In genomic region chr8:124077998-124078397, GRCm38 (mm10) we compare ENCODE assay signal across 12 mouse cellular contexts. TPM values are rescaled to one million over a fixed set of nuclear protein-coding genes. Genes with fewer than 3 reads are reported as not detected.
DNase-seq lines count a peak whose midpoint lies in the region; ATAC-seq and TF ChIP-seq lines count a peak whose summit lies in the region.
"Had no signal": no experiment of that assay in that cellular context is flagged by ENCODE, and none has a peak within 500 bp of the region (broad histone marks: within the 10 kb centered on the region; RNA-seq: fewer than 3 reads in every experiment).

No protein-coding gene starts in this region.

- no peak for TF ChIP-seq EP300 in liver, postnatal 0 days (IDR thresholded peaks at IDR 0.05; ENCODE audit: low read depth)

- no peak overlapping the region for H3K27ac ChIP-seq in intestine, postnatal 0 days (ENCODE audit: low read depth, low read length)
- no peak overlapping the region for H3K27ac ChIP-seq in intestine, embryonic 16.5 days (ENCODE audit: low read length)
- H3K27ac ChIP-seq in liver, postnatal 0 days (ENCODE audit: low read depth): no peak overlapping the region
- H3K27ac ChIP-seq in hindbrain, embryonic 13.5 days: no peak overlapping the region
- no peak overlapping the region for H3K27ac ChIP-seq in embryonic facial prominence, embryonic 10.5 days (replicated peaks)
- H3K27ac ChIP-seq: embryonic facial prominence, embryonic 12.5 days; stomach, embryonic 15.5 days had no signal

- no peaks in the 10 kb centered on the region for H3K9me3 ChIP-seq in intestine, postnatal 0 days (ENCODE audit: control insufficient read depth)
- H3K9me3 ChIP-seq in intestine, embryonic 16.5 days (ENCODE audit: control insufficient read depth, low read length): no peaks in the 10 kb centered on the region
- no peaks in the 10 kb centered on the region for H3K9me3 ChIP-seq in liver, postnatal 0 days (ENCODE audit: low read length)
- no peaks in the 10 kb centered on the region for H3K9me3 ChIP-seq in hindbrain, embryonic 13.5 days
- no peaks in the 10 kb centered on the region for H3K9me3 ChIP-seq in embryonic facial prominence, embryonic 10.5 days
- H3K9me3 ChIP-seq: embryonic facial prominence, embryonic 12.5 days; stomach, embryonic 15.5 days had no signal

- WGBS in intestine, postnatal 0 days: 88% methylated on average over 10 of the region's 10 CpGs
- WGBS in intestine, embryonic 16.5 days: 77% methylated on average over 10 of the region's 10 CpGs
- 77% methylated on average over 10 of the region's 10 CpGs for WGBS in liver, postnatal 0 days (ENCODE audit: insufficient replicate concordance)
- WGBS in hindbrain, embryonic 13.5 days: 79% methylated on average over 10 of the region's 10 CpGs
- WGBS in embryonic facial prominence, embryonic 10.5 days: 86% methylated on average over 10 of the region's 10 CpGs

- no peak overlapping the region for H3K4me3 ChIP-seq in intestine, postnatal 0 days (ENCODE audit: low read depth, low read length)
- no peak overlapping the region for H3K4me3 ChIP-seq in intestine, embryonic 16.5 days (ENCODE audit: low read length)
- H3K4me3 ChIP-seq in liver, postnatal 0 days (ENCODE audit: low read depth, low read length): no peak overlapping the region
- no peak overlapping the region for H3K4me3 ChIP-seq in hindbrain, embryonic 13.5 days
- no peak overlapping the region for H3K4me3 ChIP-seq in embryonic facial prominence, embryonic 10.5 days
- H3K4me3 ChIP-seq: embryonic facial prominence, embryonic 12.5 days; megakaryocyte, embryonic 14.5 days; stomach, embryonic 15.5 days had no signal

- DNase-seq in urinary bladder, postnatal 14 days (ENCODE audit: low spot score): peak; percentile 43
- no peak for DNase-seq in urinary bladder, postnatal 25 days (ENCODE audit: low spot score)
- DNase-seq in liver, postnatal 0 days: no peak
- no peak for DNase-seq in embryonic facial prominence, embryonic 10.5 days (ENCODE audit: low spot score)
- DNase-seq in B cell, adult 2 months: no peak
- DNase-seq: heart, postnatal 36 days had no signal

- ATAC-seq in intestine, postnatal 0 days: no peak
- no peak for ATAC-seq in intestine, embryonic 16.5 days
- no peak for ATAC-seq in liver, postnatal 0 days
- no peak for ATAC-seq in hindbrain, embryonic 13.5 days (ENCODE audit: low FRiP score)

- no peak overlapping the region for H3K9ac ChIP-seq in intestine, postnatal 0 days (ENCODE audit: low read depth, low read length)
- H3K9ac ChIP-seq in intestine, embryonic 16.5 days (ENCODE audit: low read depth, low read length): no peak overlapping the region
- no peak overlapping the region for H3K9ac ChIP-seq in liver, postnatal 0 days (replicated peaks)
- no peak overlapping the region for H3K9ac ChIP-seq in hindbrain, embryonic 13.5 days
- H3K9ac ChIP-seq: embryonic facial prominence, embryonic 12.5 days; stomach, embryonic 15.5 days had no signal

- H3K27me3 ChIP-seq in intestine, postnatal 0 days (replicated peaks; ENCODE audit: control insufficient read depth, insufficient read depth, low read length): no peaks in the 10 kb centered on the region
- no peaks in the 10 kb centered on the region for H3K27me3 ChIP-seq in intestine, embryonic 16.5 days (replicated peaks; ENCODE audit: control insufficient read depth, insufficient read depth, low read length)
- H3K27me3 ChIP-seq in liver, postnatal 0 days (ENCODE audit: insufficient read depth, low read length): no peaks in the 10 kb centered on the region
- H3K27me3 ChIP-seq in hindbrain, embryonic 13.5 days: no peaks in the 10 kb centered on the region
- H3K27me3 ChIP-seq in embryonic facial prominence, embryonic 10.5 days (replicated peaks; ENCODE audit: low read depth, poor library complexity, severe bottlenecking): no peaks in the 10 kb centered on the region
- H3K27me3 ChIP-seq: embryonic facial prominence, embryonic 12.5 days; stomach, embryonic 15.5 days had no signal

- no peak overlapping the region for H3K4me2 ChIP-seq in intestine, postnatal 0 days (replicated peaks; ENCODE audit: low read depth)
- no peak overlapping the region for H3K4me2 ChIP-seq in intestine, embryonic 16.5 days (ENCODE audit: low read depth, low read length)
- H3K4me2 ChIP-seq in liver, postnatal 0 days (ENCODE audit: low read depth, low read length): peak overlapping the region; percentile 16; the same call in 1 of the 2 replicates
- no peak overlapping the region for H3K4me2 ChIP-seq in hindbrain, embryonic 13.5 days
- H3K4me2 ChIP-seq: embryonic facial prominence, embryonic 12.5 days; stomach, embryonic 15.5 days had no signal

- no peaks in the 10 kb centered on the region for H3K4me1 ChIP-seq in intestine, postnatal 0 days (replicated peaks; ENCODE audit: control insufficient read depth, insufficient read depth, low read length)
- H3K4me1 ChIP-seq in intestine, embryonic 16.5 days (ENCODE audit: control insufficient read depth, insufficient read depth, low read length): no peaks in the 10 kb centered on the region; the same call in 1 of the 2 replicates
- H3K4me1 ChIP-seq in liver, postnatal 0 days (ENCODE audit: insufficient read depth): peaks cover 3% of the 10 kb centered on the region
- peaks cover 26% of the 10 kb centered on the region for H3K4me1 ChIP-seq in hindbrain, embryonic 13.5 days (replicated peaks)
- H3K4me1 ChIP-seq in embryonic facial prominence, embryonic 10.5 days: peaks cover 25% of the 10 kb centered on the region
- H3K4me1 ChIP-seq: stomach, embryonic 15.5 days had no signal

- TF ChIP-seq CTCF in intestine, postnatal 0 days (IDR thresholded peaks at IDR 0.05; ENCODE audit: low read depth): peak; percentile 54
- TF ChIP-seq CTCF in liver, postnatal 0 days (IDR thresholded peaks at IDR 0.05; ENCODE audit: low read depth): peak; percentile 49

- H3K36me3 ChIP-seq in intestine, postnatal 0 days (ENCODE audit: control insufficient read depth, insufficient read depth): no peaks in the 10 kb centered on the region
- no peaks in the 10 kb centered on the region for H3K36me3 ChIP-seq in intestine, embryonic 16.5 days (ENCODE audit: control insufficient read depth, insufficient read depth, low read length)
- no peaks in the 10 kb centered on the region for H3K36me3 ChIP-seq in liver, postnatal 0 days (replicated peaks; ENCODE audit: insufficient read depth, low read length)
- H3K36me3 ChIP-seq in hindbrain, embryonic 13.5 days: no peaks in the 10 kb centered on the region
- no peaks in the 10 kb centered on the region for H3K36me3 ChIP-seq in embryonic facial prominence, embryonic 10.5 days (replicated peaks)
- H3K36me3 ChIP-seq: embryonic facial prominence, embryonic 12.5 days; stomach, embryonic 15.5 days had no signal

RNA-seq across cellular contexts. Expression of gene Urb2, which starts 56.7 kb away (rescaled TPM):
- polyA plus RNA-seq in intestine, postnatal 0 days (2015; fragmentation: Nextera tagmentation; extraction: Ambion mirVana): 1.6 and 1.7 TPM in 2 replicates
- polyA plus RNA-seq in intestine, embryonic 16.5 days (2015; fragmentation: Nextera tagmentation; extraction: Ambion mirVana): 3.9 TPM in 2 replicates
- 1.2 TPM in 2 replicates for polyA plus RNA-seq in liver, postnatal 0 days (2015; fragmentation: Nextera tagmentation; extraction: Ambion mirVana)
- polyA plus RNA-seq in hindbrain, embryonic 13.5 days (2015; fragmentation: Nextera tagmentation; extraction: Ambion mirVana): 3.2 TPM in 2 replicates
- polyA plus RNA-seq in embryonic facial prominence, embryonic 10.5 days (2016; fragmentation: Nextera tagmentation; extraction: Ambion mirVana): 8.4 and 9.3 TPM in 2 replicates

RNA-seq across cellular contexts. Expression of gene Taf5l, which starts 56.8 kb away (rescaled TPM):
- polyA plus RNA-seq in intestine, postnatal 0 days (2015; fragmentation: Nextera tagmentation; extraction: Ambion mirVana): 18.6 and 18.8 TPM in 2 replicates
- 27.8 and 32.7 TPM in 2 replicates for polyA plus RNA-seq in intestine, embryonic 16.5 days (2015; fragmentation: Nextera tagmentation; extraction: Ambion mirVana)
- polyA plus RNA-seq in liver, postnatal 0 days (2015; fragmentation: Nextera tagmentation; extraction: Ambion mirVana): 15.0 and 15.1 TPM in 2 replicates
- polyA plus RNA-seq in hindbrain, embryonic 13.5 days (2015; fragmentation: Nextera tagmentation; extraction: Ambion mirVana): 23.6 and 24.5 TPM in 2 replicates
- polyA plus RNA-seq in embryonic facial prominence, embryonic 10.5 days (2016; fragmentation: Nextera tagmentation; extraction: Ambion mirVana): 46.4 and 46.7 TPM in 2 replicates
